8 mouse cellular contexts compared by ENCODE assay signal in the genomic region with DNA sequence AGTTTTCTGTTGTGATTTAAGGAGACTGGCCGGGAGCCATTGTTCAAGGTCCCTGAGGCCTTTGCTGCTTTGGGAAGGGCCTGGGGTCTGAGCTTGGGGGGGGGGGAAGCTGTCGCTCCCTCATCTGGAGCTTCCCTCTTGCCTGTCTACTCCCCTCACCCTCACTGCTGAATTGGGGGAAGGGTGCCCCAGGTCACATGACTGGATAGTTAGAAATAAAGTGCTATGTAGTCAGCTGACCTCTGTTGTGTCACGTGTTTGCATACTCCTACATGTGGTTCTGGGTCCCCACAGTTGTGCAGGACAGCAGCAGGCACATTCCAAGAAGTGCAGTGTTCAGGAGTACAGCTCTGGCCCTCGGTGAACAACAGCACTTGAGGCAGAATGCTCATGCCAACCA. TPM values are rescaled to one million over a fixed set of nuclear protein-coding genes. Genes with fewer than 3 reads are reported as not detected.
DNase-seq lines count a peak whose midpoint lies in the region; ATAC-seq and TF ChIP-seq lines count a peak whose summit lies in the region.

No protein-coding gene starts in this region.

- no peak for TF ChIP-seq POLR2A in CH12.LX (IDR thresholded peaks at IDR 0.05; ENCODE audit: low read depth, low read length)

- dilution Hi-C loops in CH12.LX (cut with MboI; ENCODE audit: extremely low pct_ligation_motif_present, extremely low pct_unique_long_range_greater_than_20kb, low sequenced_read_pairs): no loop called here

- peak overlapping the region; percentile 17; the same call in 1 of the 2 replicates for H3K4me2 ChIP-seq in heart, embryonic 11.5 days
- H3K4me2 ChIP-seq in CH12.LX (ENCODE audit: insufficient read depth, low read depth, poor library complexity, severe bottlenecking): no peak overlapping the region
- H3K4me2 ChIP-seq in hindbrain, embryonic 12.5 days (replicated peaks): no peak overlapping the region; the same call in 1 of the 2 replicates
- H3K4me2 ChIP-seq in liver, embryonic 15.5 days: no peak overlapping the region

- in situ Hi-C loops in CH12.LX (cut with MboI; ENCODE audit: low pct_ligation_motif_present, low pct_unique_long_range_greater_than_20kb, low sequenced_read_pairs): no loop called here

- H3K4me1 ChIP-seq in heart, embryonic 11.5 days (ENCODE audit: control insufficient read depth, insufficient read depth, low read length): peaks cover 18% of the 10 kb centered on the region
- H3K4me1 ChIP-seq in CH12.LX (ENCODE audit: control insufficient read depth in 1 of 2, insufficient read depth in 2 of 2): peaks cover 3 to 16% of the 10 kb centered on the region in 2 experiments; a peak in 2 of 4 replicates
- peaks cover 20% of the 10 kb centered on the region for H3K4me1 ChIP-seq in hindbrain, embryonic 12.5 days
- H3K4me1 ChIP-seq in liver, embryonic 15.5 days (replicated peaks): peaks cover 13% of the 10 kb centered on the region

- no peak for TF ChIP-seq EP300 in CH12.LX (IDR thresholded peaks at IDR 0.05; ENCODE audit: low read length)

- peak; percentile 16; the same call in 1 of the 2 replicates for ATAC-seq in heart, embryonic 11.5 days (replicated peaks; ENCODE audit: insufficient number of reproducible peaks, low FRiP score, low TSS enrichment)
- ATAC-seq in hindbrain, embryonic 12.5 days (ENCODE audit: low FRiP score): peak; percentile 15; the same call in 1 of the 2 replicates
- ATAC-seq in liver, embryonic 15.5 days (ENCODE audit: insufficient read depth): no peak
- ATAC-seq in megakaryocyte, adult 5-6 weeks (ENCODE audit: poor library complexity, severe bottlenecking): no peak
- no peak for ATAC-seq in activated CD4-positive, CD25-positive, alpha-beta regulatory T cell, adult 4 months

- H3K79me2 ChIP-seq in CH12.LX (replicated peaks; ENCODE audit: control insufficient read depth, extremely low read depth, insufficient read depth, poor library complexity, severe bottlenecking): no peaks in the 10 kb centered on the region

- H3K27me3 ChIP-seq in heart, embryonic 11.5 days (ENCODE audit: control insufficient read depth, insufficient read depth, low read length): no peaks in the 10 kb centered on the region
- no peaks in the 10 kb centered on the region for H3K27me3 ChIP-seq in CH12.LX (replicated peaks)
- H3K27me3 ChIP-seq in hindbrain, embryonic 12.5 days: no peaks in the 10 kb centered on the region
- no peaks in the 10 kb centered on the region for H3K27me3 ChIP-seq in liver, embryonic 15.5 days

- TF ChIP-seq RAD21 in CH12.LX (IDR thresholded peaks at IDR 0.05; ENCODE audit: low read depth, low read length): no peak

- peaks cover 9% of the 10 kb centered on the region for H3K36me3 ChIP-seq in heart, embryonic 11.5 days (ENCODE audit: control insufficient read depth, insufficient read depth, low read length)
- H3K36me3 ChIP-seq in CH12.LX (replicated peaks in 1 of 2; ENCODE audit: control insufficient read depth in 1 of 2, insufficient read depth in 1 of 2, low read length in 1 of 2): peaks cover 50 to 83% of the 10 kb centered on the region in 2 experiments
- H3K36me3 ChIP-seq in hindbrain, embryonic 12.5 days: peaks cover 35% of the 10 kb centered on the region
- peaks cover 41% of the 10 kb centered on the region for H3K36me3 ChIP-seq in liver, embryonic 15.5 days (replicated peaks)

- H3K9me3 ChIP-seq in heart, embryonic 11.5 days (replicated peaks; ENCODE audit: control insufficient read depth, low read length): no peaks in the 10 kb centered on the region
- no peaks in the 10 kb centered on the region for H3K9me3 ChIP-seq in CH12.LX (replicated peaks; ENCODE audit: low read length)
- no peaks in the 10 kb centered on the region for H3K9me3 ChIP-seq in hindbrain, embryonic 12.5 days (replicated peaks)
- no peaks in the 10 kb centered on the region for H3K9me3 ChIP-seq in liver, embryonic 15.5 days (replicated peaks)

- 76% methylated on average over 4 of the region's 4 CpGs for WGBS in heart, embryonic 11.5 days (ENCODE audit: insufficient replicate concordance)
- 73% methylated on average over 4 of the region's 4 CpGs for WGBS in hindbrain, embryonic 12.5 days
- 55% methylated on average over 4 of the region's 4 CpGs for WGBS in liver, embryonic 15.5 days (ENCODE audit: insufficient replicate concordance)

- no peak for DNase-seq in heart, adult 11 months
- DNase-seq in CH12.LX (ENCODE audit: extremely low read depth): no peak
- no peak for DNase-seq in frontal cortex, postnatal 10 days (ENCODE audit: low spot score in 2 of 2)

- no peak for TF ChIP-seq CTCF in CH12.LX (conservative IDR thresholded peaks at IDR 0.05 in 1 of 2, IDR thresholded peaks at IDR 0.05 in 1 of 2; ENCODE audit: low read depth in 2 of 2, low read length in 2 of 2)

- no peak overlapping the region for H3K4me3 ChIP-seq in heart, embryonic 11.5 days (ENCODE audit: low read depth, low read length)
- H3K4me3 ChIP-seq in CH12.LX (replicated peaks in 1 of 3; ENCODE audit: low read depth in 2 of 3, low read length in 2 of 3, poor library complexity in 1 of 3): no peak overlapping the region
- H3K4me3 ChIP-seq in hindbrain, embryonic 12.5 days: no peak overlapping the region
- H3K4me3 ChIP-seq in liver, embryonic 15.5 days (replicated peaks): no peak overlapping the region

- no peak overlapping the region for H3K9ac ChIP-seq in heart, embryonic 11.5 days (ENCODE audit: low read depth, low read length)
- no peak overlapping the region for H3K9ac ChIP-seq in CH12.LX (ENCODE audit: insufficient read depth, low read depth)
- H3K9ac ChIP-seq in hindbrain, embryonic 12.5 days: 0 out of 2 replicates have a peak overlapping the region, but pooled peaks have one; percentile 37
- no peak overlapping the region for H3K9ac ChIP-seq in liver, embryonic 15.5 days

- H3K27ac ChIP-seq in heart, embryonic 11.5 days (ENCODE audit: low read depth, low read length): 0 out of 2 replicates have a peak overlapping the region, but pooled peaks have one; percentile 70
- no peak overlapping the region for H3K27ac ChIP-seq in CH12.LX (ENCODE audit: insufficient read depth, low read depth)
- H3K27ac ChIP-seq in hindbrain, embryonic 12.5 days: peak overlapping the region; percentile 76
- 0 out of 2 replicates have a peak overlapping the region, but pooled peaks have one; percentile 38 for H3K27ac ChIP-seq in liver, embryonic 15.5 days (replicated peaks)

TF ChIP-seq in CH12.LX, 34 proteins besides CTCF, POLR2A, EP300 and RAD21:
- TF ChIP-seq USF2 (conservative IDR thresholded peaks at IDR 0.05; ENCODE audit: low read depth, low read length): peak; percentile 34; the same call in 1 of the 2 replicates
- no peak for TF ChIP-seq JUND (conservative IDR thresholded peaks at IDR 0.05; ENCODE audit: low read depth, low read length)
- TF ChIP-seq PAX5 (IDR thresholded peaks at IDR 0.05; ENCODE audit: low read length): no peak
- TF ChIP-seq USF1 (IDR thresholded peaks at IDR 0.05; ENCODE audit: low read depth, low read length): peak; percentile 20; the same call in 1 of the 2 replicates
- no peak for TF ChIP-seq UBTF (IDR thresholded peaks at IDR 0.05; ENCODE audit: low read depth, low read length)

RNA-seq across cellular contexts. Expression of gene Rnf114, which starts 15.7 kb away (rescaled TPM):
- polyA plus RNA-seq in heart, embryonic 11.5 days (2014; fragmentation: Nextera tagmentation; extraction: Ambion mirVana): 58.9 and 68.6 TPM in 2 replicates
- 39.2 and 50.4 TPM in 2 replicates for total RNA-seq in CH12.LX (2012; rRNA removed)
- 45.3 and 45.6 TPM in 2 replicates for total RNA-seq in CH12.LX (2014; rRNA removed)
- polyA plus RNA-seq in CH12.LX (2012; ENCODE audit: insufficient read length, low read depth): 37.6 and 40.8 TPM in 2 replicates
- polyA plus RNA-seq in hindbrain, embryonic 12.5 days (2016; fragmentation: Nextera tagmentation; extraction: Ambion mirVana): 120 TPM in 2 replicates
- 35.3 and 38.2 TPM in 2 replicates for polyA plus RNA-seq in liver, embryonic 15.5 days (2015; fragmentation: Nextera tagmentation; extraction: Ambion mirVana)
- total RNA-seq in megakaryocyte, adult 5-6 weeks (2015): 59.7 and 61.7 TPM in 2 replicates
- total RNA-seq in megakaryocyte, adult 5-6 weeks (2017): 36.3 and 37.8 TPM in 2 replicates
- polyA plus RNA-seq in activated CD4-positive, CD25-positive, alpha-beta regulatory T cell, adult 4 months (2017; shearing (Covaris generic)): 100 to 1,000 TPM; 168 to 181 TPM

RNA-seq across cellular contexts. Expression of gene Spata2, which starts 15.9 kb away (rescaled TPM):
- 12.3 and 13.8 TPM in 2 replicates for polyA plus RNA-seq in heart, embryonic 11.5 days (2014; fragmentation: Nextera tagmentation; extraction: Ambion mirVana)
- total RNA-seq in CH12.LX (2012; rRNA removed) (8.6 and 10.5 TPM in 2 replicates), CH12.LX (2014; rRNA removed) (7.2 and 9.1 TPM in 2 replicates)
- 22.8 and 23.0 TPM in 2 replicates for polyA plus RNA-seq in CH12.LX (2012; ENCODE audit: insufficient read length, low read depth)
- 20.8 and 25.3 TPM in 2 replicates for polyA plus RNA-seq in hindbrain, embryonic 12.5 days (2016; fragmentation: Nextera tagmentation; extraction: Ambion mirVana)
- 8.1 and 8.3 TPM in 2 replicates for polyA plus RNA-seq in liver, embryonic 15.5 days (2015; fragmentation: Nextera tagmentation; extraction: Ambion mirVana)
- total RNA-seq in megakaryocyte, adult 5-6 weeks (2015): 9.0 and 11.3 TPM in 2 replicates
- 6.3 and 10.3 TPM in 2 replicates for total RNA-seq in megakaryocyte, adult 5-6 weeks (2017)
- polyA plus RNA-seq in activated CD4-positive, CD25-positive, alpha-beta regulatory T cell, adult 4 months (2017; shearing (Covaris generic)): 10 to 100 TPM in 1 of 2 experiments, 1 to 10 TPM in 1; 7.4 to 11.7 TPM

RNA-seq across cellular contexts. Expression of gene Slc9a8, which starts 55.2 kb away (rescaled TPM):
- 19.9 and 21.6 TPM in 2 replicates for polyA plus RNA-seq in heart, embryonic 11.5 days (2014; fragmentation: Nextera tagmentation; extraction: Ambion mirVana)
- total RNA-seq in CH12.LX (2012; rRNA removed) (21.2 and 26.0 TPM in 2 replicates), CH12.LX (2014; rRNA removed) (12.9 and 14.5 TPM in 2 replicates)
- 20.6 and 25.0 TPM in 2 replicates for polyA plus RNA-seq in CH12.LX (2012; ENCODE audit: insufficient read length, low read depth)
- polyA plus RNA-seq in hindbrain, embryonic 12.5 days (2016; fragmentation: Nextera tagmentation; extraction: Ambion mirVana): 24.2 and 24.3 TPM in 2 replicates
- polyA plus RNA-seq in liver, embryonic 15.5 days (2015; fragmentation: Nextera tagmentation; extraction: Ambion mirVana): 12.7 and 15.2 TPM in 2 replicates
- 19.1 and 27.9 TPM in 2 replicates for total RNA-seq in megakaryocyte, adult 5-6 weeks (2015)
- total RNA-seq in megakaryocyte, adult 5-6 weeks (2017): 17.2 and 24.7 TPM in 2 replicates
- 10 to 100 TPM; 35.4 to 43.2 TPM for polyA plus RNA-seq in activated CD4-positive, CD25-positive, alpha-beta regulatory T cell, adult 4 months (2017; shearing (Covaris generic))

Comparison
In these comparisons a context has a peak if more than half of its experiments do, and no peak if none do; other contexts are left out.
1. ATAC-seq: peak in heart, embryonic 11.5 days (single experiment) and hindbrain, embryonic 12.5 days (single experiment); none in liver, embryonic 15.5 days (single experiment), megakaryocyte, adult 5-6 weeks (single experiment) and activated CD4-positive, CD25-positive, alpha-beta regulatory T cell, adult 4 months (single experiment).